Mouse (Mus musculus): ENCODE results near the gene Celsr2.

- TF ChIP-seq CTCF (IDR thresholded peaks at IDR 0.05; ENCODE audit: control insufficient read depth, insufficient read depth, low read length) (no peak), POLR2A (IDR thresholded peaks at IDR 0.05; ENCODE audit: borderline replicate concordance, control insufficient read depth, low read depth, low read length) (no peak)
Measured at GRCm38 (mm10) chr3:108372274-108372673, 43.1 kb downstream of the Celsr2 start.
